Mouse (Mus musculus) left cerebral cortex, postnatal 10 days (tissue): ENCODE measurements around the gene Fam209. TPM values are rescaled to one million over a fixed set of nuclear protein-coding genes. Genes with fewer than 3 reads are reported as not detected.

ENCODE experiments used
- DNase-seq, 2 experiments: peaks; one replicate each; pipeline ENCODE4 v3.0.0; 2021 to 2022; ENCODE audit warnings: low spot score in 2 of 2, mixed read lengths in 1 of 2; ENCODE audit errors: extremely low spot score in 1 of 2
- intact Hi-C: fragments of 180-260 bp; cut with DNase I; formaldehyde crosslinking; loops from one replicate; pipeline ENCODE4 v1.15.1; 2025
- total RNA-seq, 2 experiments: library from RNA; stranded (reverse); gene quantifications; 2 replicates each; pipeline ENCODE4 v1.2.3; 2021

Gene Fam209
- total RNA-seq, 2 experiments from 2014 or later, result 0.51 TPM; not detected in 1

GRCm38 (mm10) chr2:172473591-172473990 lies 1.3 kb downstream of the Fam209 start:
- intact Hi-C loops, result no loop called here
- DNase-seq, result no peak

- peak in 1 of 2 experiments; percentile 51 for DNase-seq
- intact Hi-C loops, result loop anchor here (5.0 kb wide), 4 partner anchors 297 to 612 kb away; no protein-coding TSS in a partner anchor
Measured at GRCm38 (mm10) chr2:172474970-172475369, 2.6 kb downstream of the Fam209 start.

- intact Hi-C loops, result loop anchor here (5.0 kb wide), 4 partner anchors 296 to 611 kb away; no protein-coding TSS in a partner anchor
- no peak for DNase-seq
Measured at GRCm38 (mm10) chr2:172476707-172477260, 4.5 kb downstream of the Fam209 start.

- intact Hi-C loops, result loop anchor here (5.0 kb wide), 4 partner anchors 295 to 610 kb away; no protein-coding TSS in a partner anchor
- no peak for DNase-seq
Measured at GRCm38 (mm10) chr2:172477350-172477749, 5.0 kb downstream of the Fam209 start.

- intact Hi-C loops, result loop anchor here (5.0 kb wide), 4 partner anchors 294 to 609 kb away; no protein-coding TSS in a partner anchor
- DNase-seq, result peak in 1 of 2 experiments; percentile 72
Measured at GRCm38 (mm10) chr2:172477860-172478259, 5.5 kb downstream of the Fam209 start.

GRCm38 (mm10) chr2:172480296-172480695 lies 8.0 kb downstream of the Fam209 start:
- intact Hi-C loops, result no loop called here
- DNase-seq, result no peak

- intact Hi-C loops, result no loop called here
- no peak for DNase-seq
Measured at GRCm38 (mm10) chr2:172481654-172482385, 9.5 kb downstream of the Fam209 start.

- intact Hi-C loops, result no loop called here
Measured at GRCm38 (mm10) chr2:172483766-172484413, 11.6 kb downstream of the Fam209 start.

GRCm38 (mm10) chr2:172484696-172485370 lies 12.5 kb downstream of the Fam209 start:
- intact Hi-C loops, result no loop called here
- DNase-seq, result peak in 1 of 2 experiments; percentile 18

More at GRCm38 (mm10) chr2:172483766-172484413, 11.6 kb downstream of the Fam209 start:
- DNase-seq, result peak; percentile 40 to 47

GRCm38 (mm10) chr2:172496736-172497345 lies 24.5 kb downstream of the Fam209 start:
- intact Hi-C loops, result no loop called here
- DNase-seq, result no peak

GRCm38 (mm10) chr2:172498823-172499222 lies 26.5 kb downstream of the Fam209 start:
- no peak for DNase-seq
- intact Hi-C loops, result no loop called here

GRCm38 (mm10) chr2:172500752-172501316 lies 28.5 kb downstream of the Fam209 start:
- intact Hi-C loops, result no loop called here
- DNase-seq, result no peak

- peak in 1 of 2 experiments; percentile 3 for DNase-seq
- intact Hi-C loops, result no loop called here
Measured at GRCm38 (mm10) chr2:172501341-172501740, 29.0 kb downstream of the Fam209 start.

- DNase-seq, result no peak
- intact Hi-C loops, result no loop called here
Measured at GRCm38 (mm10) chr2:172502168-172502567, 29.8 kb downstream of the Fam209 start.

GRCm38 (mm10) chr2:172506121-172506520 lies 33.8 kb downstream of the Fam209 start:
- intact Hi-C loops, result no loop called here
- peak in 1 of 2 experiments; percentile 52 for DNase-seq

- intact Hi-C loops, result no loop called here
- DNase-seq, result no peak
Measured at GRCm38 (mm10) chr2:172510056-172510712, 37.9 kb downstream of the Fam209 start.

- DNase-seq, result no peak
- intact Hi-C loops, result no loop called here
Measured at GRCm38 (mm10) chr2:172510899-172511298, 38.6 kb downstream of the Fam209 start.
